Mouse (Mus musculus) embryonic facial prominence, embryonic 14.5 days (tissue): ENCODE data around the gene Sox5. TPM values are rescaled to one million over a fixed set of nuclear protein-coding genes. Genes with fewer than 3 reads are reported as not detected.

Source experiments
- ATAC-seq: fragments of 200-750 bp; cut with Nextera tagmentation; 2 replicates; pipeline ENCODE4 v1.8.0; 2017; ENCODE audit warnings: low read depth, moderate number of reproducible peaks, moderate TSS enrichment
- DNase-seq: peaks from one replicate; pipeline ENCODE4 v3.0.0-alpha.2; 2015; ENCODE audit warnings: low spot score
- H3K27ac ChIP-seq: fragments of 300-500 bp; sonication (generic); replicated peaks from 2 replicates; pipeline ENCODE4 v1.5.1; 2014; ENCODE audit warnings: low read depth, mild to moderate bottlenecking, low read length, moderate library complexity
- H3K27me3 ChIP-seq: fragments of 300-500 bp; sonication (generic); replicated peaks from 2 replicates; pipeline ENCODE4 v1.6.1; 2014; ENCODE audit warnings: low read length; ENCODE audit not compliant: control insufficient read depth, insufficient read depth
- H3K36me3 ChIP-seq: fragments of 300-500 bp; sonication (generic); 2 replicates; pipeline ENCODE4 v1.6.1; 2014; ENCODE audit warnings: low read length, mixed read lengths; ENCODE audit not compliant: control insufficient read depth, insufficient read depth
- H3K4me1 ChIP-seq: fragments of 300-500 bp; sonication (generic); 2 replicates; pipeline ENCODE4 v1.6.1; 2014; ENCODE audit warnings: antibody characterized with exemption, low read length; ENCODE audit not compliant: control insufficient read depth, insufficient read depth
- H3K4me2 ChIP-seq: fragments of 300-500 bp; sonication (generic); 2 replicates; pipeline ENCODE4 v1.6.1; 2014; ENCODE audit warnings: low read depth, mild to moderate bottlenecking, low read length, moderate library complexity, mixed read lengths
- H3K4me3 ChIP-seq: fragments of 300-500 bp; sonication (generic); 2 replicates; pipeline ENCODE4 v1.5.1; 2014; ENCODE audit warnings: low read depth, mild to moderate bottlenecking, low read length
- H3K9ac ChIP-seq: fragments of 300-500 bp; sonication (generic); 2 replicates; pipeline ENCODE4 v1.6.1; 2014; ENCODE audit warnings: low read depth, mild to moderate bottlenecking, low read length, moderate library complexity, mixed read lengths
- H3K9me3 ChIP-seq: fragments of 300-500 bp; sonication (generic); 2 replicates; pipeline ENCODE4 v1.6.1; 2016; ENCODE audit warnings: low read length; ENCODE audit not compliant: control insufficient read depth
- WGBS: fragments of 180-500 bp; shearing (Covaris S2); extraction: QIAGEN DNeasy Blood & Tissue Kit; methylation state at CpG from one replicate; pipeline ENCODE4 v1.1.7; 2014; 5-methylcytosine and 5-hydroxymethylcytosine counted together
- polyA plus RNA-seq: library from polyadenylated mRNA; unstranded; fragments of >200 nt; fragmentation: Nextera tagmentation; extraction: Ambion mirVana; gene quantifications from 2 replicates; pipeline ENCODE4 v1.2.1, GENCODE M21; 2014

Gene Sox5
- polyA plus RNA-seq, 1 experiment from 2014 or later = 10.8 TPM

DNA sequence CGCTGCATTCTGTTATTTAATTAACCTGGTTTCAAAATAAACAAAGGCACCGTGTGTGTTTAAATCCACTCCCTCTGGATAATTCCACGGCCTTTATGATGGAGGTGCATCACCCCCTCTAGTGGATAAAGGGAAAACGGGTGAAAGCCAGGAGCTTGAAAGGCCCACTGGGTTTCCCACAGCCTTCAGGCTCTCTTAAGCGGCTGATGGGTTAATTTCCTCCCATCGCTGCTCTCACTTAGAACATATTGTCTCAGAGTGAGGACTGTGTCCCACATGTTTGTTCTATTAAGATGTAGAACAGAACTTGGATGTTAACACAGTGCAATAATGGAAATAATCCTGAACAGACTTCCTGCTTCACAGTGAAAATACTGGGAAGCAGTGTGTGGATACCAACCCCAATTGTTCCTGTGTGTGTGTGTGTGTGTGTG, 33.2 kb upstream of the Sox5 start:
- Histone ChIP-seq H3K27ac (no peak overlapping the region), H3K9me3 (peaks cover 4% of the 10 kb centered on the region; the same call in 1 of the 2 replicates), H3K4me2 (no peak overlapping the region), H3K9ac (no peak overlapping the region), H3K27me3 (0 out of 2 replicates have a peak, but pooled peaks cover 4% of the 10 kb centered on the region), H3K4me1 (peaks cover 3% of the 10 kb centered on the region; the same call in 1 of the 2 replicates), H3K4me3 (no peak overlapping the region), H3K36me3 (no peaks in the 10 kb centered on the region)
- DNase-seq = peak; percentile 84
- WGBS = 7% methylated on average over 6 of the region's 6 CpGs
- ATAC-seq = peak; percentile 33

DNA sequence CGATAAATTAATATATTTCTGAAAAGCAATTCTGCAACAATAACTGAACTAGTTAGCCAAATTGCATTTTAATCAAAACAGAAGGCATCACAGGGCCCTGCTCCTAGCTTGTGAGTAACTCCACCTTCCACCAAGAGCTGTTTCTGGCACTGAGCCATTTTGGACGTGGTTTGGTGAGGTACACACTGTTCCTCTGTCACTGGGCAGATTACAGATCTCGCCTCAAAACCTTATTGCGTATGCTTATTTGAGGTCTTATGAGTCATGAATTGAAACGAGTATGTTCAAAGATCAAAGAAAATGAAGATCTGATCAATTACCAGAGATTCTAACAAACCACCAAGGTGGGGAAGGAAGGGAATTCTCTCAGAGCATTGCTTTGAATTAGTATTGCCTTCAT, 22.5 kb upstream of the Sox5 start:
- Histone ChIP-seq H3K4me1 (no peaks in the 10 kb centered on the region), H3K9me3 (peaks cover 3% of the 10 kb centered on the region; the same call in 1 of the 2 replicates), H3K27me3 (no peaks in the 10 kb centered on the region), H3K4me3 (no peak overlapping the region), H3K27ac (no peak overlapping the region), H3K9ac (no peak overlapping the region), H3K36me3 (no peaks in the 10 kb centered on the region), H3K4me2 (no peak overlapping the region)
- ATAC-seq (no peak), DNase-seq (no peak)
- 71% methylated on average over 5 of the region's 5 CpGs for WGBS

DNA sequence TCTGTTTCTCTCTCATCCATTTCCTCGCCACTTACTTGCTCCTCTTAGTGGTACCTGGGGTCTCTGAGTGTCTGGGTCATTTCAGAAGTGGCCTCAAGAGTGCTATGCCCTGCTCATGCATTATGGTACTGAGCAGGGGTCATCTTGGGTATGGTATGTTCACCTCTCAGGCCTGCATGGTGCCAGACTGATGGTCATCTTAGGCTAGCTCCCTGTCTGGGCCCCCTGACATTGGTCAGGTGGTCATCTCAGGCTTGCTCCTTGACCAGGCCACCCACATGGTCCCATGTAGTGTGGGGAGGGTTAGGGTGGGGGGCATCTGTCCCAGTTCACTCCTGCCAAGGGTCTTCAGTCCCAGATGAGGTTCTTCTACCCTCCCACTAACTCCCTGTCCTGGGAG, 21.3 kb upstream of the Sox5 start:
- H3K27me3 ChIP-seq = no peaks in the 10 kb centered on the region
- H3K4me1 ChIP-seq = no peaks in the 10 kb centered on the region
- H3K9ac ChIP-seq = no peak overlapping the region
- DNase-seq (no peak), ATAC-seq (no peak)
- no peak overlapping the region for H3K4me2 ChIP-seq
- H3K36me3 ChIP-seq = no peaks in the 10 kb centered on the region
- WGBS = 96% methylated on average over 1 of the region's 1 CpGs
- no peak overlapping the region for H3K27ac ChIP-seq
- H3K4me3 ChIP-seq = no peak overlapping the region
- H3K9me3 ChIP-seq = peaks cover 3% of the 10 kb centered on the region; the same call in 1 of the 2 replicates

DNA sequence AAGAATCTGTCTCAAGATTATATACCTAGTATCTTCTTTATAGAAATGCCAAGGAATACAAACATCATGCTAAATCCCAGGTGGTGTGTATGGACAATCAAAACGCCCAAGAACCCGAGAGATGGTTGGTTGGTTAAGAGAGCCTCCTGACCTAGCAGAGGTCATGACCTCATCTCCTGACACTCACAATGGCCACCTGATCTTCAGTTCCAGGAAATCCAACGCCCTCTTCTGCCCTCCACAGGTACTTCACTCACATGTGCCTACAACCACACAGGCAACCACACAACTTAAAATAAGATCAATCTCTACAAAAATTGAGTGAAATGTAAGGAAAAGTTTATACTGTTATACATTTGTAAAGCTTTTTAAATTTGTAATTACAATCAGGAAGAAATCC, 12.6 kb upstream of the Sox5 start:
- Histone ChIP-seq H3K4me3 (no peak overlapping the region), H3K9me3 (no peaks in the 10 kb centered on the region), H3K27ac (no peak overlapping the region), H3K4me1 (no peaks in the 10 kb centered on the region), H3K36me3 (no peaks in the 10 kb centered on the region), H3K4me2 (no peak overlapping the region), H3K9ac (no peak overlapping the region), H3K27me3 (no peaks in the 10 kb centered on the region; the same call in 1 of the 2 replicates)
- 65% methylated on average over 3 of the region's 3 CpGs for WGBS
- DNase-seq = no peak
- ATAC-seq = no peak

DNA sequence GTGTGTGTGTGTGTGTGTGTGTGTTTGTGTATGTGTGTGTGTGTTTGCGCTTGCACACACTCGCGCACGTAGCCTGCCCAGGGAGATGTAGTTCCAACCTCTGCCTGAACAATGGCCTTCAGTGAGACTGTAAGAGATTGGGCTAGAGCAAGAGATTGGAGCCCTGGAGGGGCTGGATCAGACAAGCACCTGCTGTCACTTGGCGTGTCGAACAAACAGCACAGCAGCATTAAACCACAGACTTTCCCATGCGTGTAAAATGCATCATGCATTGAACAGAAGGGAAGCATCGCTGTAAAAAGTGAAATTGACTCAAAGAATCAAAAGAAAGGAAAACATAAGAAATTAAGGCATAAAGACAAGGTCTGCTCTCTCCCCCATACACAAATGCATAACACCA, 11.1 kb upstream of the Sox5 start:
- no peak overlapping the region for H3K4me2 ChIP-seq
- no peak for ATAC-seq

DNA sequence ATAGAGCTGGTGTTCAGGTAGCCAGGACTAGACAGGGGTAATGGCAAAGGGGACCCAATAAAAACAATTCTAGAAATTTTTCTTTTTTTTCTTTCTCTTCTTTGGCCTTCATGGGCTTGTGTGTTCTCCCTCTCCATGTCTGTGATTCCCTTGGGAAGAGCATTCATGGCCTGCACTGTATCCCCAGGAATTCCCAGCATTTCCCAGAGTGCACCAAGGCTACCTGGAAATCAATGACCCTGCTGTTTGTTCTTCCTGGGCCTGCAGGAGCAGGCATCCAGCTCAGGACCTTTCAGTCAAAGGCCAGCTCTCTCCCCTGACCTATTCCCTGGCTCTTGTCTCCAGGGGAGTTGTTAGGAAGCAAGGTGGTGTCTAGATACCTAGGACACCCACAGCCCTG, 1.5 kb upstream of the Sox5 start:
- DNase-seq (no peak), ATAC-seq (no peak)
- H3K4me3 ChIP-seq = no peak overlapping the region; the same call in 1 of the 2 replicates
- no peak overlapping the region for H3K9ac ChIP-seq
- H3K4me2 ChIP-seq = peak overlapping the region; percentile 99; the same call in 1 of the 2 replicates
- no peak overlapping the region for H3K27ac ChIP-seq
- H3K4me1 ChIP-seq = no peaks in the 10 kb centered on the region
- peaks cover 29% of the 10 kb centered on the region for H3K27me3 ChIP-seq
- H3K9me3 ChIP-seq = no peaks in the 10 kb centered on the region
- no peaks in the 10 kb centered on the region for H3K36me3 ChIP-seq

More for the DNA sequence above, 11.1 kb upstream of the Sox5 start:
- no peak overlapping the region for H3K9ac ChIP-seq
- no peaks in the 10 kb centered on the region for H3K36me3 ChIP-seq
- H3K4me1 ChIP-seq = no peaks in the 10 kb centered on the region
- DNase-seq = no peak
- no peak overlapping the region for H3K27ac ChIP-seq
- no peak overlapping the region for H3K4me3 ChIP-seq
- H3K9me3 ChIP-seq = no peaks in the 10 kb centered on the region
- WGBS = 84% methylated on average over 8 of the region's 8 CpGs
- no peaks in the 10 kb centered on the region; the same call in 1 of the 2 replicates for H3K27me3 ChIP-seq

DNA sequence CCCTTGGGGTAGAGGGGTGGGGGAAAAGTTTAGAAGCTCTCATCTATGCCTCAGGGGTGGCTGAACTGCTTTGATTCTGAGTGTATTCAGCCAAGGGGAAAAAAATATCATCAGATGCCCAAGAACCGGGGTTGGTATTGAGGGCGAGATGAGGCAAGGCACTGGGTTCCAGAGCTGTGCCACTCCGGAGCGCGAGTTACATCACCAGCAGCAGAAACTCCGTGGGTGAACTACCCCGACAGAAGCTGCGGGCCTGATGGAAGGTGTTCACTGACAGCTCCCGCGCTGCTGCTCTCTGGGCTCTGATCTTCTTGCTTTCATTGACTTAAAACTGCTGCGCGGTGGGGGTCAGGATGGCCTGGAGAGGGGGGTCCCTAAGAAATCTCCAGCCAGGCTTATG, 1.1 kb upstream of the Sox5 start:
- H3K9ac ChIP-seq = no peak overlapping the region
- no peak for ATAC-seq
- H3K9me3 ChIP-seq = no peaks in the 10 kb centered on the region
- no peak for DNase-seq
- H3K27ac ChIP-seq = no peak overlapping the region
- peaks cover 29% of the 10 kb centered on the region for H3K27me3 ChIP-seq
- peak overlapping the region; percentile 71 for H3K4me3 ChIP-seq
- H3K4me2 ChIP-seq = peak overlapping the region; percentile 99
- no peaks in the 10 kb centered on the region for H3K36me3 ChIP-seq
- H3K4me1 ChIP-seq = no peaks in the 10 kb centered on the region
- WGBS = 3% methylated on average over 12 of the region's 12 CpGs

DNA sequence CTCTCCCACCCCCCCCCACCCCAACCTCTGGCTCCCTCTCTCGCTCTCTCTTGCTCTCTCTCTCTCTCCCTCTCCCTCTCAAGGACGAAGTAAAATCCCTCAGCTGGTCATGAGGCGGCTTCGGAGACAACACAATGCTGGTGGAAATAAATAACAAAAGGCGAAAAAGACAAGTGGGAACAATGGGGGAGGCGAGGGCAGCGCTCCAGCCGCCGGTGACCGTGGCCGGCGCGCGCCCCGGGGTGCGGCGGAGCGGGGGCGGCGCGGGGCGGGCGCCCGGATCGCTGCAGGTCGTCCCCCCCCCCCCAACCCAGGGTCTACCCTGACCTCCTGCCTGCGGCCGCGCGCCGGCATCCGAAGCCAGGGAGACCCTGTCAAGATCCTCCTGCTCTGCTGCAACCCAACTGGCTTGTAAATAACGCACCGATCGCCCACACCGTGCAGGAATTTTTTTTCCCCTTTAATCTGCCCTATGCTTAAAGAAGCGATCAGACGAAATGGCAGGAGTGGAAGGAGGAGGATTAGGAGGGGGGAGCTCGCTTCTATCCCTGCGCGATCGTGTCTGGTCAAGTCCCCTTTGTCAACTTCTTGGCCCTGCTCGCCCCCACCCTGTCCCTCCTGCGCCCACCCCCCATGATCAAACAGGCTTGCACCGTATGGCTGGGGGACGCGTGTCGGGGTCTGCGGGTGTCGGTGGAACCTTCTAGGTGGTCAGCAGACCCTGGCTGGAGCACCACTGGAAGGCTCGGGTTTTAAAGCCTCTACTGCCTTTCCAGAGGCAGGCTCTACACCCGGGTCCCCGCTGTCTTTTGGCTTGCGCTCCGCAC, 467 bp upstream of the Sox5 start:
- DNase-seq = peak; percentile 17

More for the DNA sequence above, 467 bp upstream of the Sox5 start:
- Histone ChIP-seq H3K27ac (no peak overlapping the region), H3K4me3 (peak overlapping the region; percentile 71), H3K27me3 (peaks cover 29% of the 10 kb centered on the region), H3K4me2 (peak overlapping the region; percentile 99), H3K4me1 (no peaks in the 10 kb centered on the region), H3K36me3 (no peaks in the 10 kb centered on the region), H3K9me3 (no peaks in the 10 kb centered on the region), H3K9ac (peak overlapping the region; percentile 61)
- peak; percentile 64 for ATAC-seq
- WGBS = under 1% methylated on average over 32 of the region's 55 CpGs
